Mouse (Mus musculus) lung, embryonic 16.5 days (tissue): ENCODE measurements around the gene Stom. TPM values are rescaled to one million over a fixed set of nuclear protein-coding genes. Genes with fewer than 3 reads are reported as not detected.

Experiments
- ATAC-seq: fragments of 200-750 bp; cut with Nextera tagmentation; 2 replicates; pipeline ENCODE4 v1.8.0; 2017; ENCODE audit warnings: low read depth, mild to moderate bottlenecking, moderate library complexity
- H3K27ac ChIP-seq: fragments of 300-500 bp; sonication (generic); 2 replicates; pipeline ENCODE4 v1.5.1; 2014; ENCODE audit warnings: mild to moderate bottlenecking, control low read depth, low read length
- H3K27me3 ChIP-seq: fragments of 300-500 bp; sonication (generic); 2 replicates; pipeline ENCODE4 v1.6.1; 2014; ENCODE audit warnings: low read depth, low read length, mixed read lengths; ENCODE audit not compliant: control insufficient read depth, insufficient read depth
- H3K36me3 ChIP-seq: fragments of 300-500 bp; sonication (generic); 2 replicates; pipeline ENCODE4 v1.6.1; 2014; ENCODE audit warnings: low read length; ENCODE audit not compliant: control insufficient read depth, insufficient read depth
- H3K4me1 ChIP-seq: fragments of 300-500 bp; sonication (generic); replicated peaks from 2 replicates; pipeline ENCODE4 v1.6.1; 2014; ENCODE audit warnings: low read length, mixed read lengths; ENCODE audit not compliant: control insufficient read depth, insufficient read depth
- H3K4me2 ChIP-seq: fragments of 300-500 bp; sonication (generic); 2 replicates; pipeline ENCODE4 v1.6.1; 2014; ENCODE audit warnings: low read depth, low read length, control low read depth
- H3K4me3 ChIP-seq: fragments of 300-500 bp; sonication (generic); 2 replicates; pipeline ENCODE4 v1.5.1; 2014; ENCODE audit warnings: mild to moderate bottlenecking, low read length, control low read depth
- H3K9ac ChIP-seq: fragments of 300-500 bp; sonication (generic); 2 replicates; pipeline ENCODE4 v1.6.1; 2014; ENCODE audit warnings: low read length, control low read depth
- H3K9me3 ChIP-seq: fragments of 300-500 bp; sonication (generic); 2 replicates; pipeline ENCODE4 v1.6.1; 2016; ENCODE audit warnings: low read length; ENCODE audit not compliant: control insufficient read depth
- WGBS: fragments of 180-500 bp; shearing (Covaris S2); extraction: QIAGEN DNeasy Blood & Tissue Kit; methylation state at CpG from one replicate; pipeline ENCODE4 v1.1.7; 2014; 5-methylcytosine and 5-hydroxymethylcytosine counted together
- polyA plus RNA-seq: library from polyadenylated mRNA; unstranded; fragments of >200 nt; fragmentation: Nextera tagmentation; extraction: Ambion mirVana; gene quantifications from 2 replicates; pipeline ENCODE4 v1.2.1, GENCODE M21; 2015

Stom gene
- polyA plus RNA-seq, 1 experiment from 2014 or later: 67.1 TPM

- no peaks in the 10 kb centered on the region for H3K36me3 ChIP-seq
- ATAC-seq: no peak
- H3K9me3 ChIP-seq: no peaks in the 10 kb centered on the region
- WGBS: 41% methylated on average over 2 of the region's 2 CpGs
- no peak overlapping the region for H3K4me2 ChIP-seq
- H3K27ac ChIP-seq: peak overlapping the region; percentile 18
- H3K4me3 ChIP-seq: no peak overlapping the region
- no peak overlapping the region for H3K9ac ChIP-seq
- H3K4me1 ChIP-seq: peaks cover 51% of the 10 kb centered on the region
- no peaks in the 10 kb centered on the region for H3K27me3 ChIP-seq
Measured at GRCm38 (mm10) chr2:35271817-35272216, 65.0 kb downstream of the Stom start.

- Histone ChIP-seq H3K9ac (no peak overlapping the region; the same call in 1 of the 2 replicates), H3K4me2 (no peak overlapping the region), H3K9me3 (no peaks in the 10 kb centered on the region), H3K4me1 (peaks cover 55% of the 10 kb centered on the region), H3K27me3 (no peaks in the 10 kb centered on the region), H3K4me3 (no peak overlapping the region), H3K27ac (peak overlapping the region; percentile 71), H3K36me3 (no peaks in the 10 kb centered on the region)
- 21% methylated on average over 10 of the region's 10 CpGs for WGBS
- ATAC-seq: no peak
Measured at GRCm38 (mm10) chr2:35270531-35270984, 66.2 kb downstream of the Stom start.

- H3K9me3 ChIP-seq: no peaks in the 10 kb centered on the region
- H3K4me2 ChIP-seq: no peak overlapping the region
- no peak for ATAC-seq
- no peaks in the 10 kb centered on the region for H3K27me3 ChIP-seq
- H3K36me3 ChIP-seq: no peaks in the 10 kb centered on the region
- H3K4me1 ChIP-seq: peaks cover 60% of the 10 kb centered on the region
- 57% methylated on average over 4 of the region's 4 CpGs for whole genome bisulfite sequencing
- no peak overlapping the region for H3K4me3 ChIP-seq
- peak overlapping the region; percentile 71 for H3K27ac ChIP-seq
- peak overlapping the region; percentile 21 for H3K9ac ChIP-seq
Measured at GRCm38 (mm10) chr2:35269716-35270260, 67.0 kb downstream of the Stom start.

GRCm38 (mm10) chr2:35269136-35269535 lies 67.6 kb downstream of the Stom start:
- WGBS: 77% methylated on average over 6 of the region's 6 CpGs
- H3K27me3 ChIP-seq: no peaks in the 10 kb centered on the region
- ATAC-seq: no peak
- no peak overlapping the region for H3K9ac ChIP-seq
- H3K4me3 ChIP-seq: no peak overlapping the region
- no peaks in the 10 kb centered on the region for H3K36me3 ChIP-seq
- H3K27ac ChIP-seq: peak overlapping the region; percentile 97
- H3K9me3 ChIP-seq: no peaks in the 10 kb centered on the region
- H3K4me1 ChIP-seq: peaks cover 60% of the 10 kb centered on the region
- no peak overlapping the region for H3K4me2 ChIP-seq

GRCm38 (mm10) chr2:35267876-35268566 lies 68.8 kb downstream of the Stom start:
- Histone ChIP-seq H3K9me3 (no peaks in the 10 kb centered on the region), H3K27me3 (no peaks in the 10 kb centered on the region), H3K27ac (peak overlapping the region; percentile 97), H3K4me2 (0 out of 2 replicates have a peak overlapping the region, but pooled peaks have one; percentile 23), H3K4me1 (peaks cover 53% of the 10 kb centered on the region), H3K36me3 (no peaks in the 10 kb centered on the region), H3K4me3 (no peak overlapping the region), H3K9ac (no peak overlapping the region)
- peak; percentile 45 for ATAC-seq
- WGBS: 36% methylated on average over 10 of the region's 10 CpGs

GRCm38 (mm10) chr2:35267156-35267875 lies 69.5 kb downstream of the Stom start:
- Histone ChIP-seq H3K9me3 (no peaks in the 10 kb centered on the region), H3K27ac (peak overlapping the region; percentile 97), H3K36me3 (no peaks in the 10 kb centered on the region), H3K9ac (no peak overlapping the region), H3K27me3 (no peaks in the 10 kb centered on the region), H3K4me2 (peak overlapping the region; percentile 23), H3K4me1 (peaks cover 49% of the 10 kb centered on the region), H3K4me3 (no peak overlapping the region)
- WGBS: 52% methylated on average over 13 of the region's 13 CpGs
- peak; percentile 74 for ATAC-seq

GRCm38 (mm10) chr2:35266251-35266905 lies 70.4 kb downstream of the Stom start:
- H3K36me3 ChIP-seq: no peaks in the 10 kb centered on the region
- no peaks in the 10 kb centered on the region for H3K9me3 ChIP-seq
- ATAC-seq: peak; percentile 44
- H3K27ac ChIP-seq: peak overlapping the region; percentile 97
- H3K4me3 ChIP-seq: no peak overlapping the region
- 57% methylated on average over 9 of the region's 9 CpGs for WGBS
- H3K4me1 ChIP-seq: peaks cover 44% of the 10 kb centered on the region
- peak overlapping the region; percentile 18; the same call in 1 of the 2 replicates for H3K4me2 ChIP-seq
- H3K27me3 ChIP-seq: no peaks in the 10 kb centered on the region
- H3K9ac ChIP-seq: no peak overlapping the region

GRCm38 (mm10) chr2:35265775-35266174 lies 71.0 kb downstream of the Stom start:
- Histone ChIP-seq H3K27me3 (no peaks in the 10 kb centered on the region), H3K9me3 (no peaks in the 10 kb centered on the region), H3K9ac (0 out of 2 replicates have a peak overlapping the region, but pooled peaks have one; percentile 33), H3K4me3 (no peak overlapping the region), H3K36me3 (no peaks in the 10 kb centered on the region), H3K27ac (peak overlapping the region; percentile 2; the same call in 1 of the 2 replicates), H3K4me1 (peaks cover 44% of the 10 kb centered on the region), H3K4me2 (no peak overlapping the region)
- WGBS: 62% methylated on average over 8 of the region's 8 CpGs
- no peak for ATAC-seq
